Mouse (Mus musculus) kidney, adult 2 months (tissue): ENCODE results near the gene Pecam1.
"Not testable (repeated sequence)": the region's sequence is repeated elsewhere in the genome, so short reads cannot be mapped to it uniquely, and the experiment has no call there.

Source experiments
- CTCF ChIP-seq: fragments of 200-500 bp; conservative IDR thresholded peaks from 2 replicates; pipeline ENCODE4 v1.5.1; 2011; ENCODE audit warnings: low read depth, mild to moderate bottlenecking, control low read depth, low read length, moderate library complexity, mixed read lengths; ENCODE audit not compliant: insufficient read depth, insufficient read length
- POLR2A ChIP-seq: fragments of 200-500 bp; IDR thresholded peaks from one replicate; pipeline ENCODE4 v1.6.1; 2011; ENCODE audit warnings: low read depth, low read length, control low read depth

GRCm38 (mm10) chr11:106724916-106725235 is 25.6 kb downstream of the Pecam1 start:
- TF ChIP-seq POLR2A, CTCF: not testable (repeated sequence)
